Mouse (Mus musculus): ENCODE measurements at regions not wholly inside any gene's neighbourhood (a gene's known extent, or its start where the extent isn't known, plus 50 kb on each side); places are given as distances from the start of the nearest gene placed in this dataset.

DNA sequence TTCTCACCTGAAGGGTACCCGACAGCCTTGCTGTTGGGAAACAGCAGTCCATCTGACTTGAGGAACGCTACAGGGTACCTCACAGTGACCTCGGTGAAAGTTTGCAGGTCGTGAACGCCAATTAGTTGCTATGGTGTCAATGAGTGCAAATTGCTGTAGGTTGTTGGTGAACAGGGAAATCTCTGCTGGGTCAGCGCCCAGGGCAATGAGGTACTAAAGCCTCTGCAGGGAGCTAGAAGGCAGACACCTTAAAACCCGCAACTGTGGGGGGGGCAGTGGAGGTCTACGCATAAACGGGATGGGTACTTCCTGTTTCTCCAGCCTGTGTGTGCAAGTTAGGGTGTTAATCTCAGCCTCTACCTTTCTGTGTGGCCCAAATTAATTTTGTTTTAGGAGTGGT is 156.3 kb upstream of the Adgrl2 start:
- TF ChIP-seq POLR2A (IDR thresholded peaks at IDR 0.05; ENCODE audit: low read depth, low read length) (no peak), CTCF (IDR thresholded peaks at IDR 0.05; ENCODE audit: extremely low read depth, insufficient read length, insufficient replicate concordance, low read depth, low read length) (no peak)
